Mouse (Mus musculus): ENCODE measurements around the gene 1810049J17Rik. TPM values are rescaled to one million over a fixed set of nuclear protein-coding genes. Genes with fewer than 3 reads are reported as not detected.

1810049J17Rik gene
- polyA plus RNA-seq, 1 experiment: not detected

DNA sequence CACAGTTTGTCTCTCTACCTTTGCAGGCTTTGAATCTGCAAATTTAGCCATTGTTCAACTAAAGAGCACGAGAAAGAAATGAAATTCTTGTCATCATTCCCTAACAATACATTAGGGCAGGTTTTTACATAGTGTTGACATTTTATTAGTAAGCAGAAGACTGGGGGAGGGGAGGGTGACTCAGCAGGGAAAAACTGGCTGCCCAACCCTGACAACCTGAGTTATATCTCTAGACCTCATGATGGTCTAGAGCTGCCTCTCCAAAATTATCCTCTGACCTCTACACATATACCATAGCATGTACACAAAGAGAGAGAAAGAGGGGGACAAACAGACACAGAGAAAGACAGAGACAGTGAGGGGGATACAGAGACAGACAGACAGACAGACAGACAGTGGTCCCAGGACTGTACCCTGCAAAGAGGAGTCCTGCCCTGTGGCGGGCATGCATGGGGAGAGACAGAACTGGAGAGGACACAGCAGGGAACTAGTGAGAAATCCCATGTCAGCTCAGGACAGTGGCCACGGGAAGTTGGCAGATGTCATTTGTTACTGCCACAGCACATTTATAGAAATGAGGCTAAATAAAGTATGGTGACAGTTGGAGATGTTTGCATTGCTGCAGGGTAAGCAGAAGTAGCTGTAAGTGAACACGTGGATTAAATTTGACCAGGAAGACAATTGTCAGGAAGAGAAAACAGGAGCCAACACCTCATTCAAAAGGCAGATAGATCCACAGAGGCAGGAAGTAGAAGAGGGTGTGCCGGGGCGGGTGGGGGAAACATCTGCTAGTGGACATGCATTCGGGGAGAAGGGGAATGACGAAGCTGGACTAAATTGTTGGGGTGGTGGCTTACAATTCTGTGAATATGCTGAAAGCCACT is 15.3 kb downstream of the 1810049J17Rik start:
- H3K27ac ChIP-seq (ENCODE audit: insufficient read depth, low read length): no peak overlapping the region
- DNase-seq: peak in 1 of 2 experiments; percentile 24
- H3K4me1 ChIP-seq (ENCODE audit: control insufficient read depth, insufficient read depth, low read length): peaks cover 3% of the 10 kb centered on the region; the same call in 1 of the 2 replicates
- no peaks in the 10 kb centered on the region for H3K27me3 ChIP-seq (ENCODE audit: control insufficient read depth, insufficient read depth, low read length)
- no peak for TF ChIP-seq CTCF (IDR thresholded peaks at IDR 0.05; ENCODE audit: borderline replicate concordance, insufficient read depth, low read depth, low read length)
- no peak for TF ChIP-seq POLR2A (IDR thresholded peaks at IDR 0.05; ENCODE audit: borderline replicate concordance, insufficient read depth, low read length)
- H3K4me3 ChIP-seq (replicated peaks; ENCODE audit: insufficient read depth, low read depth, low read length): no peak overlapping the region
- WGBS: 38% methylated on average over 8 of the region's 8 CpGs

DNA sequence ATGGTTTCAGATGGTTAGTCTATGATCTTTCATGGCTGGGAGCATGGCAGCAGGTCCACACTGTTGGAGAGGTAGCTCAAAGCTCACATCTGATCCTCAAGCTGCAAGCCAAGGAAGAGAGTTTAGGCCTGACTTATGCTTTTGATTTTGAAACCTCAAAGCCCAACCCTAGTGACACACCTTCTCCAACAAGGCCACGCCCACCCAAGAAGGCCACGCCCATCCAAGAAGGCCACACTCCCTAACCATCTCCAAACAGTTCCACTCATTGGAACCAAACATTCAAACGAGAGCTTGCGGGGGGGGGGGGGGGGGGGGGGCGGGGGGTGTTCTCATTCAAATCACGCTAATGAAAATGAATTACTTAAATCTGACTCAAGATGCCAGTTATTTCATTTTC is 19.9 kb downstream of the 1810049J17Rik start:
- no peak for DNase-seq
- WGBS: 72% methylated on average over 6 of the region's 6 CpGs
- Histone ChIP-seq H3K27me3 (ENCODE audit: control insufficient read depth, insufficient read depth, low read length) (no peaks in the 10 kb centered on the region), H3K4me3 (replicated peaks; ENCODE audit: insufficient read depth, low read depth, low read length) (no peak overlapping the region), H3K4me1 (ENCODE audit: control insufficient read depth, insufficient read depth, low read length) (peaks cover 3% of the 10 kb centered on the region; the same call in 1 of the 2 replicates), H3K27ac (ENCODE audit: insufficient read depth, low read length) (no peak overlapping the region)
- no peak for TF ChIP-seq CTCF (IDR thresholded peaks at IDR 0.05; ENCODE audit: borderline replicate concordance, insufficient read depth, low read depth, low read length)
- TF ChIP-seq POLR2A (IDR thresholded peaks at IDR 0.05; ENCODE audit: borderline replicate concordance, insufficient read depth, low read length): no peak

DNA sequence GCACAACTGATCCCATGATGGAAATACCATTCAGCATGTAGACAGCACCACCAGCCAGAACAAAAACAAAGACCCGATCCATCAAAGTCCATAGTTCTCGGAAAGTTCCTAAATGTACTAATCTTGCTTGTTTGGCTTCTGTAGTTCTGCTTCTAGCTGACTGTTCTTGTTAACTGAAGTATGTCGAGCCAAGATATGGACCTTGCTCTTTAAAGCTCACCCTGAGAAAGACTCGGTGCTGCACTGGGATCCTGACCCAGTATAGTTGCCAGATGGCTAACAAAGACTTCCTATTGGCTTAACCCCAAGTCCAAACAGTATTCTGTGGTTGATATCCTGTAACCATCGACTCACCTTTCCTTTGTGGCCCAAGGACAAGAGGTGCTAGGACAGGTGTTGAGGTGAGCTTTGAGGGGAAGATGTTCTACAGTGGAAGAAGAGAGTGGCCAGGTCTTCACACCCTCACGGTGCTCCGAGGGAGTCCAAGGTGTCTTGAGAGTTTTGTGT is 23.4 kb downstream of the 1810049J17Rik start:
- DNase-seq: no peak
- Histone ChIP-seq H3K4me1 (ENCODE audit: control insufficient read depth, insufficient read depth, low read length) (no peaks in the 10 kb centered on the region), H3K27me3 (ENCODE audit: control insufficient read depth, insufficient read depth, low read length) (no peaks in the 10 kb centered on the region), H3K27ac (ENCODE audit: insufficient read depth, low read length) (no peak overlapping the region), H3K4me3 (replicated peaks; ENCODE audit: insufficient read depth, low read depth, low read length) (no peak overlapping the region)
- TF ChIP-seq POLR2A (IDR thresholded peaks at IDR 0.05; ENCODE audit: borderline replicate concordance, insufficient read depth, low read length): no peak
- no peak for TF ChIP-seq CTCF (IDR thresholded peaks at IDR 0.05; ENCODE audit: borderline replicate concordance, insufficient read depth, low read depth, low read length)
- WGBS: 74% methylated on average over 7 of the region's 7 CpGs

DNA sequence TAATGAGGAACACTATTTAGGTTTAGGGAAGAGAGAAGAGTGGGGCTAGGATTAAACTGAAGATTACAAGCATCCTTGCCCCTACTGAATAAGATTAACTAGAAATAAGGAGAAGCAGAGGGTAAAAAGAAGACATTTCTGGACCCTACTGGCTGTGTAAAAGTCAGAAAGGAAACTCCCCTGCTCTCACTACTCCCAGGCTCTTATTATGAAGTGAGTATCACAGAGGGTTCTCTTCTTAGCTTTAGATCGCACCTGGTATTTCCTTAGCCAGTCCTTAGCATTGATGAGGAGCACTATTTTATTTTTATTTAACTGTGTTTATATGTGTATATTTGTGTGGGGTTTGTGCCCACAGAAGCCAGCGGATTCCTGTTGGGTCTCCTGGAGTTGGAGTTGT is 25.5 kb downstream of the 1810049J17Rik start:
- DNase-seq: no peak
- H3K27ac ChIP-seq (ENCODE audit: insufficient read depth, low read length): no peak overlapping the region
- H3K4me1 ChIP-seq (ENCODE audit: control insufficient read depth, insufficient read depth, low read length): no peaks in the 10 kb centered on the region
- H3K4me3 ChIP-seq (replicated peaks; ENCODE audit: insufficient read depth, low read depth, low read length): no peak overlapping the region
- TF ChIP-seq POLR2A (IDR thresholded peaks at IDR 0.05; ENCODE audit: borderline replicate concordance, insufficient read depth, low read length) (no peak), CTCF (IDR thresholded peaks at IDR 0.05; ENCODE audit: borderline replicate concordance, insufficient read depth, low read depth, low read length) (no peak)
- no peaks in the 10 kb centered on the region for H3K27me3 ChIP-seq (ENCODE audit: control insufficient read depth, insufficient read depth, low read length)
- WGBS: 66% methylated on average over 2 of the region's 2 CpGs

DNA sequence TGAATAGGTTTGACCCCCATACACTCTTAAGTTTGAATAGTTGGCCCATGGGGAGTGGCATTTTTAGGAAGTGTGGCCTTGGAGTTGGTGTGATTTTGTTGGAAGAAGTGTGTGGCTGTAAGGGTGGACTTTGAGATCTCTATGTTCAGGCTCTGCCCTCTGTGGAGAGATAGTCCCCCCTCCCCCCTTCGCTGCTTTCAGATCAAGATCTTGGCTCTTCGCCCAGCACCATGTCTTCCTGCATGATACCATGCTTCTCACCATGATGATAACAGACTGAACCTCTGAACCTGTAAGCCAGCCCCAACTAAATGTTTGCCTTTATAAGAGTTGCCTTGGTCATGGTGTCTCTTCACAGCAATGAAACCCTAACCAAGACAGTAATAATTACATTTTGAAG is 29.9 kb downstream of the 1810049J17Rik start:
- Histone ChIP-seq H3K4me3 (replicated peaks; ENCODE audit: insufficient read depth, low read depth, low read length) (no peak overlapping the region), H3K27me3 (ENCODE audit: control insufficient read depth, insufficient read depth, low read length) (no peaks in the 10 kb centered on the region), H3K4me1 (ENCODE audit: control insufficient read depth, insufficient read depth, low read length) (no peaks in the 10 kb centered on the region), H3K27ac (ENCODE audit: insufficient read depth, low read length) (no peak overlapping the region)
- DNase-seq: no peak
- WGBS: 62% methylated on average over 2 of the region's 2 CpGs
- TF ChIP-seq POLR2A (IDR thresholded peaks at IDR 0.05; ENCODE audit: borderline replicate concordance, insufficient read depth, low read length) (no peak), CTCF (IDR thresholded peaks at IDR 0.05; ENCODE audit: borderline replicate concordance, insufficient read depth, low read depth, low read length) (no peak)

DNA sequence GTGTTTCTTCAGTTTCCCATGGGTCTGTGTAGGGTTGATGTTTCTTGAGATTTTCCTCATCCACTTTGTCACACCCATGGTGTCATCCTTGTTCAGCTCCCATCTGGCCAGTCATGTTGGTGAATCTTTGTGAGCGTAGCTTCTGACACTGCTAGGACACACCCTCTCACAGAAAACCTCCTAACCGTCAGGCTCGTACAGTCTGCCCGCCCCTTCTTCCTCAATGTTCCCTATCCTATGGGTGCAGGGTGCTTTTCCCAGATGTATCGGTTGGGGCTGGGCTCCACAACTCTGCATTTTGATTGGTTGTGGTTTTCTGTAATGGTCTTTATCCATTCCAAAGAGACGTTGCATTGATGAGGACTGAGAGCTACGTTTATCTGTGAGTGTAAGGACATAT is 31.4 kb downstream of the 1810049J17Rik start:
- no peak for DNase-seq
- Histone ChIP-seq H3K27me3 (ENCODE audit: control insufficient read depth, insufficient read depth, low read length) (no peaks in the 10 kb centered on the region), H3K27ac (ENCODE audit: insufficient read depth, low read length) (no peak overlapping the region), H3K4me3 (replicated peaks; ENCODE audit: insufficient read depth, low read depth, low read length) (no peak overlapping the region), H3K4me1 (ENCODE audit: control insufficient read depth, insufficient read depth, low read length) (no peaks in the 10 kb centered on the region)
- no peak for TF ChIP-seq POLR2A (IDR thresholded peaks at IDR 0.05; ENCODE audit: borderline replicate concordance, insufficient read depth, low read length)
- TF ChIP-seq CTCF (IDR thresholded peaks at IDR 0.05; ENCODE audit: borderline replicate concordance, insufficient read depth, low read depth, low read length): no peak
- 88% methylated on average over 7 of the region's 7 CpGs for WGBS

DNA sequence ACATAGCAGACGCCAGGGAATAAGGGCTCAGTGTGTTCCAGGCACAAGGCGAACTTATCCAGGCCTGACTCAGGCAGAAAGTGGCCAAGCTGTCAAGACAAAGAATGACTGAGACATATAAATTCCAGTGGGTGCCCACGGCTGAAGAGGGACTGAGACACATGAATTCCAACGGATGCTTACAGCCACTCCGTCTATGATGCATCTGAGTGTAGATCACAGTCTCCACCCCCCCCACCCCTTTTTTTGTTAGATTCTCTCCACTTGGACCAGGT is 36.2 kb downstream of the 1810049J17Rik start:
- DNase-seq: no peak
- Histone ChIP-seq H3K27ac (ENCODE audit: insufficient read depth, low read length) (no peak overlapping the region), H3K4me3 (replicated peaks; ENCODE audit: insufficient read depth, low read depth, low read length) (no peak overlapping the region), H3K4me1 (ENCODE audit: control insufficient read depth, insufficient read depth, low read length) (no peaks in the 10 kb centered on the region), H3K27me3 (ENCODE audit: control insufficient read depth, insufficient read depth, low read length) (no peaks in the 10 kb centered on the region)
- no peak for TF ChIP-seq CTCF (IDR thresholded peaks at IDR 0.05; ENCODE audit: borderline replicate concordance, insufficient read depth, low read depth, low read length)
- no peak for TF ChIP-seq POLR2A (IDR thresholded peaks at IDR 0.05; ENCODE audit: borderline replicate concordance, insufficient read depth, low read length)
- 70% methylated on average over 5 of the region's 5 CpGs for WGBS
